Mouse (Mus musculus) midbrain, embryonic 13.5 days (tissue): ENCODE results near the gene Ddx28. TPM values are rescaled to one million over a fixed set of nuclear protein-coding genes. Genes with fewer than 3 reads are reported as not detected.

Experiments
- ATAC-seq: fragments of 200-750 bp; cut with Nextera tagmentation; 2 replicates; pipeline ENCODE4 v1.8.0; 2017; ENCODE audit warnings: mild to moderate bottlenecking, moderate TSS enrichment, moderate library complexity
- H3K27ac ChIP-seq: fragments of 300-500 bp; sonication (generic); 2 replicates; pipeline ENCODE4 v1.5.1; 2015; ENCODE audit warnings: inconsistent platforms, mild to moderate bottlenecking, moderate library complexity
- H3K27me3 ChIP-seq: fragments of 300-500 bp; sonication (generic); 2 replicates; pipeline ENCODE4 v1.6.1; 2015; ENCODE audit warnings: mild to moderate bottlenecking, inconsistent platforms
- H3K36me3 ChIP-seq: fragments of 300-500 bp; sonication (generic); 2 replicates; pipeline ENCODE4 v1.6.1; 2015; ENCODE audit warnings: mild to moderate bottlenecking, inconsistent platforms
- H3K4me1 ChIP-seq: fragments of 300-500 bp; sonication (generic); replicated peaks from 2 replicates; pipeline ENCODE4 v1.6.1; 2015; ENCODE audit warnings: inconsistent platforms
- H3K4me2 ChIP-seq: fragments of 300-500 bp; sonication (generic); replicated peaks from 2 replicates; pipeline ENCODE4 v1.6.1; 2015; ENCODE audit warnings: moderate library complexity, mild to moderate bottlenecking, inconsistent platforms
- H3K4me3 ChIP-seq: fragments of 300-500 bp; sonication (generic); replicated peaks from 2 replicates; pipeline ENCODE4 v1.5.1; 2015; ENCODE audit warnings: mild to moderate bottlenecking, inconsistent platforms
- H3K9ac ChIP-seq: fragments of 300-500 bp; sonication (generic); replicated peaks from 2 replicates; pipeline ENCODE4 v1.6.1; 2015; ENCODE audit warnings: mild to moderate bottlenecking, inconsistent platforms
- H3K9me3 ChIP-seq: fragments of 300-500 bp; sonication (generic); 2 replicates; pipeline ENCODE4 v1.6.1; 2016; ENCODE audit warnings: mild to moderate bottlenecking, inconsistent platforms
- WGBS: fragments of 180-500 bp; shearing (Covaris S2); methylation state at CpG from one replicate; pipeline ENCODE4 v1.1.7; 2015; 5-methylcytosine and 5-hydroxymethylcytosine counted together
- polyA plus RNA-seq: library from polyadenylated mRNA; unstranded; fragments of >200 nt; fragmentation: Nextera tagmentation; extraction: Ambion mirVana; gene quantifications from 2 replicates; pipeline ENCODE4 v1.2.1, GENCODE M21; 2015

Ddx28 gene
- polyA plus RNA-seq, 1 experiment from 2014 or later: 19.1 TPM

- no peaks in the 10 kb centered on the region for H3K9me3 ChIP-seq
- H3K36me3 ChIP-seq: no peaks in the 10 kb centered on the region
- no peak overlapping the region for H3K9ac ChIP-seq
- ATAC-seq: no peak
- H3K4me3 ChIP-seq: no peak overlapping the region
- 90% methylated on average over 10 of the region's 10 CpGs for WGBS
- no peak overlapping the region for H3K4me2 ChIP-seq
- peaks cover 11% of the 10 kb centered on the region for H3K4me1 ChIP-seq
- H3K27ac ChIP-seq: no peak overlapping the region
- H3K27me3 ChIP-seq: peaks cover 23% of the 10 kb centered on the region
Observed at GRCm38 (mm10) chr8:105961536-105961935, 50.1 kb downstream of the Ddx28 start.

- H3K27me3 ChIP-seq: peaks cover 19% of the 10 kb centered on the region
- H3K27ac ChIP-seq: no peak overlapping the region
- H3K4me2 ChIP-seq: no peak overlapping the region
- H3K36me3 ChIP-seq: no peaks in the 10 kb centered on the region
- ATAC-seq: no peak
- no peak overlapping the region for H3K4me3 ChIP-seq
- WGBS: 79% methylated on average over 14 of the region's 14 CpGs
- H3K9ac ChIP-seq: no peak overlapping the region
- peaks cover 11% of the 10 kb centered on the region for H3K4me1 ChIP-seq
- no peaks in the 10 kb centered on the region for H3K9me3 ChIP-seq
Observed at GRCm38 (mm10) chr8:105961101-105961500, 50.6 kb downstream of the Ddx28 start.

Other genes with a start within 250 kb of the Ddx28 start
- gene Ranbp10, start 184.5 kb downstream of the Ddx28 start, polyA plus RNA-seq: 13.8 and 15.9 TPM in 2 replicates
- 0.36 and 0.58 TPM in 2 replicates for gene Tsnaxip1, start 184.2 kb downstream of the Ddx28 start, polyA plus RNA-seq
- gene Cenpt, start 158.6 kb downstream of the Ddx28 start, polyA plus RNA-seq: 60.9 and 64.9 TPM in 2 replicates
- gene Thap11, start 156.8 kb downstream of the Ddx28 start, polyA plus RNA-seq: 58.9 and 62.2 TPM in 2 replicates
- 253 and 263 TPM in 2 replicates for gene Nutf2, start 151.3 kb downstream of the Ddx28 start, polyA plus RNA-seq
- 54.6 and 56.6 TPM in 2 replicates for gene Edc4, start 131.0 kb downstream of the Ddx28 start, polyA plus RNA-seq
- gene Nrn1l, start 118.3 kb downstream of the Ddx28 start, polyA plus RNA-seq: 0.49 and 0.75 TPM in 2 replicates
- 13.5 and 14.7 TPM in 2 replicates for gene Pskh1, start 111.4 kb downstream of the Ddx28 start, polyA plus RNA-seq
- 2.6 and 2.9 TPM in 2 replicates for gene Ctrl, start 78.0 kb downstream of the Ddx28 start, polyA plus RNA-seq
- 38.7 and 40.3 TPM in 2 replicates for gene Psmb10, start 73.4 kb downstream of the Ddx28 start, polyA plus RNA-seq
- 0.30 and 0.54 TPM in 2 replicates for gene Lcat, start 68.5 kb downstream of the Ddx28 start, polyA plus RNA-seq
- gene Slc12a4, start 45.8 kb downstream of the Ddx28 start, polyA plus RNA-seq: 5.2 and 5.6 TPM in 2 replicates
- not detected in 2 replicates for gene Dpep3, start 32.5 kb downstream of the Ddx28 start, polyA plus RNA-seq
- 19.3 and 23.0 TPM in 2 replicates for gene Dus2, start 20.5 kb downstream of the Ddx28 start, polyA plus RNA-seq
- not detected in 2 replicates for gene Dpep2nb, start 5.9 kb downstream of the Ddx28 start, polyA plus RNA-seq
- 3.9 and 4.4 TPM in 2 replicates for gene Nfatc3, start 47.0 kb upstream of the Ddx28 start, polyA plus RNA-seq
- gene Esrp2, start 125.1 kb upstream of the Ddx28 start, polyA plus RNA-seq: 0.09 TPM in 1 of 2 replicates, not detected in the other
- gene Pla2g15, start 138.5 kb upstream of the Ddx28 start, polyA plus RNA-seq: 16.8 and 18.4 TPM in 2 replicates
- 76.0 and 81.0 TPM in 2 replicates for gene Slc7a6, start 157.0 kb upstream of the Ddx28 start, polyA plus RNA-seq
- gene Slc7a6os, start 199.1 kb upstream of the Ddx28 start, polyA plus RNA-seq: 36.6 and 42.6 TPM in 2 replicates
- gene Prmt7, start 199.1 kb upstream of the Ddx28 start, polyA plus RNA-seq: 57.8 and 62.6 TPM in 2 replicates